Mouse (Mus musculus): Measurements from ENCODE around the gene Wipi1.

The Wipi1 gene

DNA sequence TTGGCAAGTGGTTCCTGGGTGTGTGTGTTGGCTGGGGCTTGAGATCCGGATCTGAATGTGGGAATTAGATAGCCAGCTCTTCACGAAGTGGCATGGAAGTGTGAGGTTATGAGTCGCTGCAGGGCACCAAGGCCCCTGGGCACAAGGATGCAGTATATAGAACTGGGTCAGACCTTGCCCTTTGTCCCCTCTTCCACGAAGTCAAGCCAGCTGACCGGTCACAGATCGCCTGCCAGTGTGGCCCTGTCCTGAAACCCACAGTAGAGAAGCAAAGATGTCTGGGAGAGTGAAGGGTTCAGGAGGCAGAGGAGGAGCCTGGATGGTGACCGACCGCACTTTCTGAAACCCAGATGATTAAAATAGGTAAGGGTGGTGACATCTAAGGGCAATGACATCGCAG, 68.3 kb downstream of the Wipi1 start:
- DNase-seq (ENCODE audit: low read depth, low spot score): no peak

GRCm38 (mm10) chr11:109539290-109539689, 72.5 kb downstream of the Wipi1 start:
- no peak for DNase-seq (ENCODE audit: low read depth, low spot score)

DNA sequence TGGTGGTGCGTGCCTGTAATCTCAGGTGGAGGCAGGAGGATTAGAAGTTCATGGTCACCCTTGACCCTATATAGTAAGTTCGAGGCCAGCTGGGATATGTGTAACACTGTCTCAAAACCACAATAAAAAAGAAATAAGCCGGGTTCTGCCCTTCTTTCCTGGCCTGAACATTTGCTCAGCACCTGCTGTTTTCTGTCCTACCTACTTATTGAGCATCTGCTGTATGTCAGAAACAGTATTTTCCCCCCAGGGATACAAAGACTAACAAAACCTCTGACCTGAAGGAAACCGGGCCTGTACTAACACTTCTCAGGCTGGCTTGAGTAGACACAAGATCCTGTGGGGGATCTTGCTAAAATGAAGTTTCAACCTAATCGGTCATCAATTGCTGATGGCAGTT, 74.8 kb downstream of the Wipi1 start:
- DNase-seq (ENCODE audit: low read depth, low spot score): no peak

DNA sequence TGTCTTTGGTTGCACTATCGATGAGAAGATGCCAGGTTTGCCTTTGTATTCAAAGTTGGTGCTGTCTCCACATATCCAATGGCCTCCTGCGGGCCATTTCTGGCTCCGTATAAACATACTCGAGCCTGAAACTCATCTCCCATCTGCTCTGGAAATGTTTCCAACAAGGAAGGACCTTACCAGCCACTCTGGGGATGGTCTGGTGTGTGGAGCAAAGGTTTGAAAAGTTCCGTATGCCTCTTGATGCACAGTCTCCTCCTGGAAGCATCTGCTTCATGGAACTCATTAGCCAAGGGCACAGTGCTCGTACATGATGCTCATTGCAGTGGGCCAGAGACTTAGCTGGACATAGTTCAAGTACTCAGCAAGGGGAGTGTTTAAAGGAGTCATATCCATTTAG, 75.8 kb downstream of the Wipi1 start:
- DNase-seq (ENCODE audit: low read depth, low spot score): no peak

DNA sequence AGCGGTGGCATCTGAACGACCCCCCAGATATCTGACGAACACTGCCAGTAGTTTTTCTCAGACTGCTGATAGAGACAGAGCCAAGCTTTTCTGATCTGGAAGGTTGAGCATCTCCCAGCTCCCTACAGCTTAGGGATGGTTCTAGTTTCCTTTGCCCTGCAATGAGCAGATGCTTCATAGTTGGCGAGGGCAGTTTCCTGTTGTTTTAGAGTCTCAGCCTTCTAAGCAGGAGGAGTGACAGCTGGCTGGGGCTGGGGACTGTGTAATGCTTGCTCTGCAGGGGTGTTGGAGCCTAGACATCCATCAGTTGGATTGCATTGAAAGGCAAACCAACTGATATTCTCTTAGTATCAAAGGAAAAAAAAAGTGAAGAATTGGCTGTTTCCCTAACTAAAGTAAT, 81.7 kb downstream of the Wipi1 start:
- no peak for DNase-seq (ENCODE audit: low read depth, low spot score)

- no peak for DNase-seq (ENCODE audit: low read depth, low spot score)
These were observed 86.2 kb downstream of the Wipi1 start for GRCm38 (mm10) chr11:109525571-109525970.

DNA sequence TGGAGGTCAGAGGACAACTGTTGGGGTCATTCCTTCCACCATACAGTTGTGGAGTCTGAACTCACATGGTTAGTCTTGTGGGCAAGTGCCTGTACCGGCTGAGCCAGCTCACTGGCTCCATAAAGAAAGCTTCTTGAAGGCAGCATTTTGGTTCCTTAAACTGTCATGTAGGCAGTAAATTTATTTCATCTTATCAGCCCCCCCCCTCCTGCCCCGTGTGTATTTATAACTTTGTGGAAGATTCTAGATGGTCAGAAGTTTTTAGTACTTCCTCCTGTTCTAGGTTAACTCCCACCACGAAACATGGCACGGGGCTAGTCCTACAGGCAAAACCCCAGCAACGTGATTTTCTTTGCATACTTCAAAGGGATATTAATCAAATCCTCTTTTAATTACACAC, 86.9 kb downstream of the Wipi1 start:
- DNase-seq (ENCODE audit: low read depth, low spot score): no peak

Measured in ES-CJ7 (cell line).